Mouse (Mus musculus) midbrain, embryonic 11.5 days (tissue): ENCODE results near the gene Nfkbil1. TPM values are rescaled to one million over a fixed set of nuclear protein-coding genes. Genes with fewer than 3 reads are reported as not detected.

Experiments used
- microRNA-seq: library from miRNA; unstranded; fragments of <30 nt; microRNA quantifications from one replicate; pipeline ENCODE4, GENCODE M21; 2017
- polyA plus RNA-seq: library from polyadenylated mRNA; unstranded; fragments of >200 nt; fragmentation: Nextera tagmentation; extraction: Ambion mirVana; gene quantifications from 2 replicates; pipeline ENCODE4 v1.2.1, GENCODE M21; 2014

Nfkbil1 gene
- polyA plus RNA-seq, 1 experiment from 2014 or later, result 4.4 TPM

Small RNA genes within 50 kb of the gene (microRNA-seq; reads per million reads assigned to microRNA genes)
- not detected for gene Mir6973a
- gene Mir6974, result not detected
- gene Mir6975, result 5.1 reads per million, percentile 23 among the genes with 10 or more reads in this experiment
- 2.3 reads per million, percentile 6 among the genes with 10 or more reads in this experiment for gene Mir8094

Other genes starting within 250 kb of the Nfkbil1 start
- 76.1 and 81.2 TPM in 2 replicates for gene Vars, start 234.8 kb downstream of the Nfkbil1 start, polyA plus RNA-seq
- 0.07 TPM in 1 of 2 replicates, not detected in the other for gene Vwa7, start 219.2 kb downstream of the Nfkbil1 start, polyA plus RNA-seq
- 5.3 and 7.3 TPM in 2 replicates for gene Sapcd1, start 207.8 kb downstream of the Nfkbil1 start, polyA plus RNA-seq
- 5.0 and 5.2 TPM in 2 replicates for gene Msh5, start 189.0 kb downstream of the Nfkbil1 start, polyA plus RNA-seq
- gene Clic1, start 185.8 kb downstream of the Nfkbil1 start, polyA plus RNA-seq, result 73.8 and 83.9 TPM in 2 replicates
- gene Ddah2, start 176.8 kb downstream of the Nfkbil1 start, polyA plus RNA-seq, result 614 and 653 TPM in 2 replicates
- gene Ly6g6c, start 170.4 kb downstream of the Nfkbil1 start, polyA plus RNA-seq, result not detected in 2 replicates
- gene Mpig6b, start 169.6 kb downstream of the Nfkbil1 start, polyA plus RNA-seq, result 0.76 and 0.89 TPM in 2 replicates
- not detected in 2 replicates for gene Ly6g6e, start 158.9 kb downstream of the Nfkbil1 start, polyA plus RNA-seq
- 0.97 and 1.5 TPM in 2 replicates for gene Ly6g6d, start 157.7 kb downstream of the Nfkbil1 start, polyA plus RNA-seq
- 0.28 and 0.74 TPM in 2 replicates for gene Ly6g6f, start 150.2 kb downstream of the Nfkbil1 start, polyA plus RNA-seq
- gene Abhd16a, start 146.5 kb downstream of the Nfkbil1 start, polyA plus RNA-seq, result 40.5 and 45.2 TPM in 2 replicates
- gene Ly6g5c, start 127.5 kb downstream of the Nfkbil1 start, polyA plus RNA-seq, result not detected in 2 replicates
- 0.86 and 1.2 TPM in 2 replicates for gene Ly6g5b, start 120.4 kb downstream of the Nfkbil1 start, polyA plus RNA-seq
- gene Gpank1, start 114.3 kb downstream of the Nfkbil1 start, polyA plus RNA-seq, result 24.4 and 26.3 TPM in 2 replicates
- gene Csnk2b, start 113.7 kb downstream of the Nfkbil1 start, polyA plus RNA-seq, result 293 and 299 TPM in 2 replicates
- 7.1 and 8.1 TPM in 2 replicates for gene D17H6S53E, start 109.4 kb downstream of the Nfkbil1 start, polyA plus RNA-seq
- 0.37 and 0.45 TPM in 2 replicates for gene Apom, start 103.7 kb downstream of the Nfkbil1 start, polyA plus RNA-seq
- gene Bag6, start 100.6 kb downstream of the Nfkbil1 start, polyA plus RNA-seq, result 96.0 and 104 TPM in 2 replicates
- 138 and 153 TPM in 2 replicates for gene Prrc2a, start 70.9 kb downstream of the Nfkbil1 start, polyA plus RNA-seq
- 7.8 and 8.4 TPM in 2 replicates for gene Aif1, start 59.7 kb downstream of the Nfkbil1 start, polyA plus RNA-seq
- 7.8 and 10.2 TPM in 2 replicates for gene Lst1, start 47.4 kb downstream of the Nfkbil1 start, polyA plus RNA-seq
- gene Ltb, start 41.4 kb downstream of the Nfkbil1 start, polyA plus RNA-seq, result 0.41 TPM in 1 of 2 replicates, not detected in the other
- 0.26 TPM in 1 of 2 replicates, not detected in the other for gene Tnf, start 33.8 kb downstream of the Nfkbil1 start, polyA plus RNA-seq
- not detected in 2 replicates for gene Lta, start 30.4 kb downstream of the Nfkbil1 start, polyA plus RNA-seq
- not detected in 2 replicates for gene Gm16181, start 15.0 kb downstream of the Nfkbil1 start, polyA plus RNA-seq
- 17.0 and 17.8 TPM in 2 replicates for gene Atp6v1g2, start 2.1 kb downstream of the Nfkbil1 start, polyA plus RNA-seq
- gene Ddx39b, start 6.0 kb upstream of the Nfkbil1 start, polyA plus RNA-seq, result 649 and 657 TPM in 2 replicates
- gene H2-D1, start 26.9 kb upstream of the Nfkbil1 start, polyA plus RNA-seq, result 42.2 and 45.9 TPM in 2 replicates
- gene H2-Q1, start 84.6 kb upstream of the Nfkbil1 start, polyA plus RNA-seq, result not detected in 2 replicates
- gene H2-Q2, start 106.5 kb upstream of the Nfkbil1 start, polyA plus RNA-seq, result 0.22 and 0.34 TPM in 2 replicates
- 1.9 and 2.5 TPM in 2 replicates for gene H2-Q4, start 143.8 kb upstream of the Nfkbil1 start, polyA plus RNA-seq
- 0.33 and 0.93 TPM in 2 replicates for gene H2-Q6, start 189.1 kb upstream of the Nfkbil1 start, polyA plus RNA-seq
- 9.3 and 10.0 TPM in 2 replicates for gene H2-Q7, start 203.4 kb upstream of the Nfkbil1 start, polyA plus RNA-seq
- 0.11 and 0.12 TPM in 2 replicates for gene H2-Q10, start 234.3 kb upstream of the Nfkbil1 start, polyA plus RNA-seq